Comparison of ENCODE assay signal across 15 mouse cellular contexts in genomic region chr2:153256604-153257003, GRCm38 (mm10).
"Had no signal": no experiment of that assay in that cellular context is flagged by ENCODE, and none has a peak within 500 bp of the region (broad histone marks: within the 10 kb centered on the region; RNA-seq: fewer than 3 reads in every experiment).

No protein-coding gene starts in this region.

- H3K4me1 ChIP-seq: midbrain, embryonic 10.5 days; midbrain, embryonic 12.5 days; neural tube, embryonic 12.5 days; stomach, embryonic 15.5 days had no signal

- ATAC-seq: midbrain, embryonic 16.5 days had no signal

- H3K27me3 ChIP-seq: midbrain, embryonic 12.5 days; neural tube, embryonic 12.5 days; stomach, embryonic 15.5 days had no signal

- H3K27ac ChIP-seq: liver, embryonic 14.5 days; midbrain, embryonic 10.5 days; midbrain, embryonic 12.5 days; neural tube, embryonic 12.5 days; stomach, embryonic 15.5 days had no signal

- H3K9ac ChIP-seq: liver, embryonic 14.5 days; lung, embryonic 14.5 days; midbrain, embryonic 12.5 days; neural tube, embryonic 12.5 days; stomach, embryonic 15.5 days had no signal

- H3K4me2 ChIP-seq: lung, embryonic 14.5 days; midbrain, embryonic 12.5 days; neural tube, embryonic 12.5 days; stomach, embryonic 15.5 days had no signal

- DNase-seq: lung, adult 18-20 months; lung, embryonic 14.5 days; lung, postnatal 10 days; lung, postnatal 4 days; midbrain, embryonic 14.5 days; retina, postnatal 1 day; right cerebral cortex, adult 18-20 months; thymus, adult 18-20 months; thymus, postnatal 25 days had no signal

- H3K9me3 ChIP-seq: midbrain, embryonic 10.5 days; midbrain, embryonic 12.5 days; neural tube, embryonic 12.5 days; stomach, embryonic 15.5 days had no signal

- H3K4me3 ChIP-seq: midbrain, embryonic 10.5 days; midbrain, embryonic 12.5 days; neural tube, embryonic 12.5 days; stomach, embryonic 15.5 days had no signal
